ENCODE assay signal across 10 mouse cellular contexts in genomic region chr6:28618751-28619153, GRCm38 (mm10).
DNase-seq lines count a peak whose midpoint lies in the region; ATAC-seq and TF ChIP-seq lines count a peak whose summit lies in the region.
"Had no signal": no experiment of that assay in that cellular context is flagged by ENCODE, and none has a peak within 500 bp of the region (broad histone marks: within the 10 kb centered on the region; RNA-seq: fewer than 3 reads in every experiment).

No protein-coding gene starts in this region.

- no peak overlapping the region for H3K9ac ChIP-seq in hindbrain, embryonic 14.5 days
- no peak overlapping the region for H3K9ac ChIP-seq in midbrain, postnatal 0 days (replicated peaks; ENCODE audit: low read length, poor library complexity, severe bottlenecking)

- no peak for TF ChIP-seq CTCF in midbrain, postnatal 0 days (IDR thresholded peaks at IDR 0.05)

- H3K4me2 ChIP-seq in hindbrain, embryonic 14.5 days (replicated peaks): no peak overlapping the region
- no peak overlapping the region for H3K4me2 ChIP-seq in midbrain, postnatal 0 days (ENCODE audit: low read depth, low read length, poor library complexity, severe bottlenecking)

- peak; percentile 50 for DNase-seq in gastrocnemius, postnatal 10 days
- DNase-seq in hindbrain, embryonic 14.5 days (ENCODE audit: low spot score): peak; percentile 63
- DNase-seq in left cerebral cortex, adult 11 months (ENCODE audit: low spot score): peak; percentile 27
- peak; percentile 51 for DNase-seq in midbrain, postnatal 0 days (ENCODE audit: low spot score)

- H3K36me3 ChIP-seq in megakaryocyte, embryonic 14.5 days (replicated peaks; ENCODE audit: low read length): no peaks in the 10 kb centered on the region
- H3K36me3 ChIP-seq in hindbrain, embryonic 14.5 days (replicated peaks; ENCODE audit: control insufficient read depth, insufficient read depth): no peaks in the 10 kb centered on the region
- H3K36me3 ChIP-seq in midbrain, postnatal 0 days (ENCODE audit: insufficient read depth, low read length): no peaks in the 10 kb centered on the region

- H3K4me1 ChIP-seq in megakaryocyte, embryonic 14.5 days: peaks cover 91% of the 10 kb centered on the region
- H3K4me1 ChIP-seq in hindbrain, embryonic 14.5 days (replicated peaks; ENCODE audit: control insufficient read depth, insufficient read depth, low read length): peaks cover 18% of the 10 kb centered on the region
- 0 out of 2 replicates have a peak, but pooled peaks cover 7% of the 10 kb centered on the region for H3K4me1 ChIP-seq in midbrain, postnatal 0 days (ENCODE audit: insufficient read depth, low read length)

- H3K9me3 ChIP-seq in megakaryocyte, embryonic 14.5 days: no peaks in the 10 kb centered on the region
- H3K9me3 ChIP-seq in hindbrain, embryonic 14.5 days (ENCODE audit: control insufficient read depth, low read length): no peaks in the 10 kb centered on the region
- no peaks in the 10 kb centered on the region for H3K9me3 ChIP-seq in midbrain, postnatal 0 days (ENCODE audit: low read length)
- H3K9me3 ChIP-seq: G1E had no signal

- no peaks in the 10 kb centered on the region for H3K27me3 ChIP-seq in megakaryocyte, embryonic 14.5 days (replicated peaks)
- no peaks in the 10 kb centered on the region for H3K27me3 ChIP-seq in hindbrain, embryonic 14.5 days (ENCODE audit: control insufficient read depth, insufficient read depth, low read length)
- H3K27me3 ChIP-seq in midbrain, postnatal 0 days (ENCODE audit: insufficient read depth, low read length): no peaks in the 10 kb centered on the region

- no peak overlapping the region for H3K27ac ChIP-seq in hindbrain, embryonic 14.5 days
- no peak overlapping the region for H3K27ac ChIP-seq in midbrain, postnatal 0 days (ENCODE audit: low read depth, low read length)

- peak overlapping the region; percentile 48 for H3K4me3 ChIP-seq in megakaryocyte, embryonic 14.5 days (replicated peaks)
- no peak overlapping the region for H3K4me3 ChIP-seq in hindbrain, embryonic 14.5 days (replicated peaks; ENCODE audit: low read length)
- no peak overlapping the region for H3K4me3 ChIP-seq in midbrain, postnatal 0 days (ENCODE audit: low read depth, low read length)
- H3K4me3 ChIP-seq: erythroblast, embryonic 14.5 days had no signal

- WGBS in hindbrain, embryonic 14.5 days: 26% methylated on average over 7 of the region's 7 CpGs
- 46% methylated on average over 7 of the region's 7 CpGs for WGBS in midbrain, postnatal 0 days

- ATAC-seq in megakaryocyte, adult 5-6 weeks (ENCODE audit: poor library complexity, severe bottlenecking): no peak
- ATAC-seq in cerebellum, adult (ENCODE audit: insufficient number of reproducible peaks, low FRiP score, low TSS enrichment): 0 out of 2 replicates have a peak, but pooled peaks have one; percentile 27
- peak; percentile 51; the same call in 1 of the 2 replicates for ATAC-seq in hindbrain, embryonic 14.5 days (ENCODE audit: low FRiP score)
- ATAC-seq in midbrain, postnatal 0 days (ENCODE audit: low FRiP score): no peak
- ATAC-seq in monocyte, adult 5-6 weeks (replicated peaks; ENCODE audit: insufficient number of reproducible peaks, low FRiP score, low TSS enrichment, poor library complexity, severe bottlenecking): no peak

Comparison
In these comparisons a context has a peak if more than half of its experiments do, and no peak if none do; other contexts are left out.
1. ATAC-seq: peak in cerebellum, adult (single experiment) and hindbrain, embryonic 14.5 days (single experiment); none in megakaryocyte, adult 5-6 weeks (single experiment), midbrain, postnatal 0 days (single experiment) and monocyte, adult 5-6 weeks (single experiment).
2. Peak in every context shown above with its lines, with median percentiles within 50 percentile points of each other: DNase-seq.